Mouse (Mus musculus): ENCODE measurements around the gene Ret. TPM values are rescaled to one million over a fixed set of nuclear protein-coding genes. Genes with fewer than 3 reads are reported as not detected.

The Ret gene
- polyA plus RNA-seq, 1 experiment, result 0.59 TPM

GRCm38 (mm10) chr6:118153091-118153490 lies 44.4 kb downstream of the Ret start:
- Histone ChIP-seq H3K27ac (replicated peaks; ENCODE audit: low read depth, low read length) (no peak overlapping the region), H3K4me3 (ENCODE audit: insufficient read depth, low read depth, low read length) (no peak overlapping the region), H3K4me1 (ENCODE audit: control insufficient read depth, insufficient read depth, insufficient read length, low read length) (no peaks in the 10 kb centered on the region)

DNA sequence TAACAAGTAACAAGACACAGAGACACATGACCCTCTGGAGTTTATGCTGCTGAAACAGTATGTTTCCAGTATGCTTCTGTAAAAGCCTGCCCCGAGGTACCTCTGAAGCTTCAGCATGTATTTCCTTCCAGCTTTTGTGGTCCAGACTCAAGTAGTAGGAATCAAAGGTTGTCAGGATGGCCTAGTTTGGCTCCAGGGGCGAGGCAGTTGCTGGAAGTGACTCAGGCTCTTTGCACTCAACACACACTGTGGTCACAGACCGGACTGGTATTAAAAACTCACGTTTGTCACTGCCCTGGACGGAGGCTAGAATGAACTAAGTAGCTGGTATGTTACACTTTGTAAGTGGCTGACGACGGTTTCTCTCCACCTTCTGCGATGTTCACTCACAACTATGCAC lies 46.5 kb downstream of the Ret start:
- Histone ChIP-seq H3K27ac (replicated peaks; ENCODE audit: low read depth, low read length) (no peak overlapping the region), H3K4me1 (ENCODE audit: control insufficient read depth, insufficient read depth, insufficient read length, low read length) (no peaks in the 10 kb centered on the region), H3K4me3 (ENCODE audit: insufficient read depth, low read depth, low read length) (no peak overlapping the region)

GRCm38 (mm10) chr6:118150538-118150937 lies 47.0 kb downstream of the Ret start:
- H3K27ac ChIP-seq (replicated peaks; ENCODE audit: low read depth, low read length), result no peak overlapping the region
- H3K4me1 ChIP-seq (ENCODE audit: control insufficient read depth, insufficient read depth, insufficient read length, low read length), result no peaks in the 10 kb centered on the region
- no peak overlapping the region for H3K4me3 ChIP-seq (ENCODE audit: insufficient read depth, low read depth, low read length)

DNA sequence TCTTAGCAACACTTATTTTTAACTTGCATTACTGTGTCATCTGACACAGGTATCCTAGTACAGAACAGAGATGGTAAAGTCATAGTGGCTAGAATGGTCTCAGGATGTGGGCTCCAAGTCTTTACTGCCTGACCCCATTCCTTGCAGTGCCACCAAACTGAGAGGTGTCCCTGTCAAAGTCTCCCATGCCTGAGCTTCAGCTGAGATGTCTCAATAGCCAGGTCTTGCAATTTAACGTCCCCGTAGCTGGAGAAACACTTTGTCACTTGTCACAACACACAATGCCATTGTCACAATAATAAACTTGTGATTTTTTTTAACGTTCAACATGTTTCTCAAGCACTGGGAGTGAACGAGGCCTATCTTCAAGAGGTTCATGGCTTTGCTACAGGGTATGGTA lies 47.4 kb downstream of the Ret start:
- H3K4me3 ChIP-seq (ENCODE audit: insufficient read depth, low read depth, low read length), result no peak overlapping the region

DNA sequence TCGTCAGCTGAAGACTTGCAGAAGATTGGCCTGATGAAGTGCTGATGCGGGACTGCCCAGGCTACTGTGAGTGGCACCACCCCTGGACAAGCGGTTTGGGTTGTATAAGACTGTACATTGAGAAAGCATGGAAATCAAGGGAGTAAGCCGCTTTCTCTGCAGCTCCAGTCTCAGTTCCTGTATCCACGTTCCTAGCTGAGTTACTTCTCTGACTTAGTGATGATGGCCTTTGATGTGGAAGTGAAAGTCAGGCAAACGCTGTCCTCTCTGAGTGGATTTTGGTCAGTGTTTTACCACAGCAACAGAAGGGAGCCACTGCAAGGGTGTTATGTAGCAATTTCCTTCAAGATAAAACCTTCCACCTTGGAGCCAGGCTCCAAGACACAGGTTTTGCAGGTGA lies 56.6 kb downstream of the Ret start:
- Histone ChIP-seq H3K4me3 (ENCODE audit: insufficient read depth, low read depth, low read length) (no peak overlapping the region), H3K4me1 (ENCODE audit: control insufficient read depth, insufficient read depth, insufficient read length, low read length) (no peaks in the 10 kb centered on the region), H3K27ac (replicated peaks; ENCODE audit: low read depth, low read length) (0 out of 2 replicates have a peak overlapping the region, but pooled peaks have one; percentile 24)

More for the DNA sequence above, 47.4 kb downstream of the Ret start:
- Histone ChIP-seq H3K4me1 (ENCODE audit: control insufficient read depth, insufficient read depth, insufficient read length, low read length) (no peaks in the 10 kb centered on the region), H3K27ac (replicated peaks; ENCODE audit: low read depth, low read length) (no peak overlapping the region)

- Histone ChIP-seq H3K4me3 (ENCODE audit: insufficient read depth, low read depth, low read length) (peak within 1 kb of the TSS; percentile 78), H3K27ac (replicated peaks; ENCODE audit: low read depth, low read length) (peak within 1 kb of the TSS; percentile 70), H3K4me1 (ENCODE audit: control insufficient read depth, insufficient read depth, insufficient read length, low read length) (no peaks in the 10 kb centered on the region; the same call in 1 of the 2 replicates)
Measured at GRCm38 (mm10) chr6:118138731-118139709, 58.5 kb downstream of the Ret start, which contains the start of gene Csgalnact2. Gene Csgalnact2, minus strand, starts transcription at chr6:118139140.

DNA sequence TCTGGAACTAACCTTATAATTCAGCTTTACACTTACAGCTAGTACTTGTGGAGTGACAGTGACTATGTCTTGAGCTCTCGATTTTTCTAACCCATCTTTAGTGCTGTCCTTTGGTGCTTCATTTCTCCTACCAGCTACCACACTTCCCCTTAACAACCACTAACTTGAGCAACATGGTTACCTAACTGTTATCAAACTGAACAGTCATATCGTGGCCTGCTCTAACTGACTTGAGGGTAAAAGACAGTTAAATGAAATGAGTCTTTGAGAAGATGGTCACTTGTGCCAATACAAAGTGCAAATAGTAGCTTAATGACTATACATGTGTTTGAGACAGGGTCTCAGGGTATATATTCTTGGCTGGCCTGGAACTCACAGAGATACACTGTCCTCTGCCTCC lies 60.4 kb downstream of the Ret start:
- no peaks in the 10 kb centered on the region; the same call in 1 of the 2 replicates for H3K4me1 ChIP-seq (ENCODE audit: control insufficient read depth, insufficient read depth, insufficient read length, low read length)
- H3K27ac ChIP-seq (replicated peaks; ENCODE audit: low read depth, low read length), result no peak overlapping the region
- H3K4me3 ChIP-seq (ENCODE audit: insufficient read depth, low read depth, low read length), result no peak overlapping the region

DNA sequence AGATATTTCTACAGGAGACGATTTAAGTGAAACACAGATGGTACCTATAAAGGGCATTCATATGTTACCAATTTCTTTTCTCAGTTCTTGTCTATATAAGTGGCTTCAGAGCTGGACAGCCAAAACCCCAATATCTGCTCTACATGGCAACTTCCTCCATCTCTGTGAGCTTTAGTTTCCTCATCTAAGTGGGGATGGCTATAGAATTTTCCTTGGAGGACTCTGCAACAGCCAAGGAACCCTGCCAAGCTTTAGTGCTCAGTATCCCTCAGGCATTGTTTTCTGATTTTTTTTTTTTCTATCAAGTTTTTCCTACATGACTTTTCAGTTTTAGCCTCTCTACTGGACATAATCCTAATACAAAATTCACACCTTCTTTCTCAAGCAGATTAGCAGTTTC lies 63.1 kb downstream of the Ret start:
- Histone ChIP-seq H3K27ac (replicated peaks; ENCODE audit: low read depth, low read length) (no peak overlapping the region), H3K4me3 (ENCODE audit: insufficient read depth, low read depth, low read length) (no peak overlapping the region), H3K4me1 (ENCODE audit: control insufficient read depth, insufficient read depth, insufficient read length, low read length) (peaks cover 2% of the 10 kb centered on the region)

DNA sequence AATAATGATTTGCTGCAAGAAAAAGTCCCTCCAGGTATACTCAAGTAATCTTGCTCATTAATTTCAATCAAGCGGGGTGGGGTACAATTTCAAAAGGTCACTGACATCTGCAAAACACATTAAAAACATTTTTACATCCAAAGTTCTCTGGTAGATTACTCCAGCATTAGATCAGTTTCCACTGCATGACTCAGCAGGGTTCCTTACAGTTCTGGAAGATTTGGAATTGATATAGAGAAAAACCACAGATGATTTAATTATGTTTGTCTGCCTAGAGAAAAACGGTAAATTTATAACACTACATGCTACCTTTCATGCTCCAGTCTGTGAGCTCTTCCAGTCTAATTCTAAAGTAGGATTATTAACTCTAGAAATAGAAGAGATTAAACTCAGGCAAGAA lies 67.5 kb downstream of the Ret start:
- H3K27ac ChIP-seq (replicated peaks; ENCODE audit: low read depth, low read length), result no peak overlapping the region
- H3K4me3 ChIP-seq (ENCODE audit: insufficient read depth, low read depth, low read length), result no peak overlapping the region

DNA sequence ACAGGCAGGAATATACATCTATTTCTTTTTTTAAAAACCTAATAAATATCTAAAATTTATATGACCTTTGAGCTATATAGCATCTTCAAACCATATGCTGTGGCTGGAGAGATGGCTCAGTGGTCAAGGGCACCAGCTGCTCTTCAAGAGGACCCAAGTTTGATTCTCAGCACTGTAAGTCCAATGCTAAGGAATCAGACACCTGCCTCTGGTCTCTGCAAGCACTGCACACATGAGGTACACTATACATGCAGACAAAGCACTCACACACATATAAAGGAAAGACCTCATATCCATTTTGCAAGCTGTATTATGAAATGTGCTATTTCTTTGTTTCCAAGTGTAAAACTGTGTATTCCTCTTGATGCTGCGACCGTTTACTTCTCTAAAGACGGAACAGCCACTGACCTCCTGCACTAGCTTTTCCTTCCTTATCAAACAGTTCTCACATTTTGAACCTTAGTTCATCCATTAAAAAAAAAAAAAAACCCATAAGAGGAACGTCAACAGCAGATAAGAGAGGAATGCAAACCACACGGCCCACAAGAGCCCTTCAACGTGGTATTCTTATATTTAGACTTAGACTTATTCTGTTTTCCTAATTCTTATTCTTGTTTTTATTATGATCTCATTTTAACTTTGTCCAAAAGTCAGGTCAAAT lies 69.6 kb downstream of the Ret start:
- peaks cover 2% of the 10 kb centered on the region; the same call in 1 of the 2 replicates for H3K4me1 ChIP-seq (ENCODE audit: control insufficient read depth, insufficient read depth, insufficient read length, low read length)
- H3K27ac ChIP-seq (replicated peaks; ENCODE audit: low read depth, low read length), result no peak overlapping the region; the same call in 1 of the 2 replicates
- no peak overlapping the region for H3K4me3 ChIP-seq (ENCODE audit: insufficient read depth, low read depth, low read length)

More for the DNA sequence above, 67.5 kb downstream of the Ret start:
- H3K4me1 ChIP-seq (ENCODE audit: control insufficient read depth, insufficient read depth, insufficient read length, low read length), result peaks cover 2% of the 10 kb centered on the region; the same call in 1 of the 2 replicates

- H3K4me1 ChIP-seq (ENCODE audit: control insufficient read depth, insufficient read depth, insufficient read length, low read length), result peaks cover 2% of the 10 kb centered on the region; the same call in 1 of the 2 replicates
- peak overlapping the region; percentile 27; the same call in 1 of the 2 replicates for H3K27ac ChIP-seq (replicated peaks; ENCODE audit: low read depth, low read length)
- no peak overlapping the region for H3K4me3 ChIP-seq (ENCODE audit: insufficient read depth, low read depth, low read length)
Measured at GRCm38 (mm10) chr6:118127198-118127597, 70.3 kb downstream of the Ret start.

DNA sequence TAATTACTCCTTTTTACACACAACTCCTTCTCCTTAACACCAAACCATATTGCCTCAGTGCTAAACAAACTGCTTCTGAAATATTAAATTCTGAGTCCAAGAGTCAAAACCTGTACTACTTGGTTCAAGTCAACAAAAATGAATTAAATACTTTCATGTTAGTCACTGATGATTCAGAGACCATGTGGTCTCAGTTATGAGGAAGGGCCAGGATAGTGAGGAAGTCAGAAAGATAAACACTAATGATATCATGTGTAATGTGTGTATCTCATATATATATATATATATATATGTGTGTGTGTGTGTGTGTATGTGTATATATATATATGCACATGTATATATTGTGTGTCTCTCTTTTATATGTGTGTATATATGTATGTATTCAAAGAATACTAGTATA lies 70.9 kb downstream of the Ret start:
- Histone ChIP-seq H3K27ac (replicated peaks; ENCODE audit: low read depth, low read length) (no peak overlapping the region), H3K4me1 (ENCODE audit: control insufficient read depth, insufficient read depth, insufficient read length, low read length) (peaks cover 2% of the 10 kb centered on the region; the same call in 1 of the 2 replicates), H3K4me3 (ENCODE audit: insufficient read depth, low read depth, low read length) (no peak overlapping the region)

- Histone ChIP-seq H3K27ac (replicated peaks; ENCODE audit: low read depth, low read length) (no peak overlapping the region), H3K4me1 (ENCODE audit: control insufficient read depth, insufficient read depth, insufficient read length, low read length) (no peaks in the 10 kb centered on the region)
Measured at GRCm38 (mm10) chr6:118122767-118123166, 74.8 kb downstream of the Ret start.

DNA sequence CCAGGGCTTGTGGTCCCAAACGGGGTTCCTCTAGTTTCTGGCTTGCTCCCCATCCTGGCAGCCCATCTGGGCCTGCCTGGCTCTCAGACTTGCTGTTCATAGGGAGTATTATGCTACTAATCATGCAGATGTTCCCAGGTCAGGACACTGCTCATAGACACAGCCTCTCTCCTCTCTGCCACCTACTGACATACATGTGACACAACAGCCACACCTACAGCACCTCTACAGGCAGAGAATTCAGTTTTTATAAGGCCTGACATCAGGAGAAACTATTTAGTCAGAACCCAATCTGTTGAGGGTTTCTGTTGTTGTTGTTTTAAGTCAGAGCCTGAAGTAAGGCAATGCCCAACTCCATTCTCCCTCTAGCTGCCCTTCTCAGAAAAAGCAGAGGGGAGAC lies 85.7 kb downstream of the Ret start:
- H3K4me1 ChIP-seq (ENCODE audit: control insufficient read depth, insufficient read depth, insufficient read length, low read length), result no peaks in the 10 kb centered on the region
- no peak overlapping the region for H3K27ac ChIP-seq (replicated peaks; ENCODE audit: low read depth, low read length)
- no peak overlapping the region for H3K4me3 ChIP-seq (ENCODE audit: insufficient read depth, low read depth, low read length)

More at GRCm38 (mm10) chr6:118122767-118123166, 74.8 kb downstream of the Ret start:
- H3K4me3 ChIP-seq (ENCODE audit: insufficient read depth, low read depth, low read length), result no peak overlapping the region

All from brown adipose tissue, adult 24 weeks (tissue).